Mouse (Mus musculus) bone marrow macrophage, adult 2 months (primary cell): ENCODE measurements at regions not wholly inside any gene's neighbourhood (a gene's known extent, or its start where the extent isn't known, plus 50 kb on each side); places are given as distances from the start of the nearest gene placed in this dataset.

Experiments
- CTCF ChIP-seq: IDR thresholded peaks from 2 replicates; pipeline ENCODE4 v1.5.1; 2012; ENCODE audit warnings: low read depth, mild to moderate bottlenecking, low read length, moderate library complexity
- POLR2A ChIP-seq: IDR thresholded peaks from 2 replicates; pipeline ENCODE4 v1.6.1; 2012; ENCODE audit warnings: mild to moderate bottlenecking, low read depth, low read length, borderline replicate concordance

DNA sequence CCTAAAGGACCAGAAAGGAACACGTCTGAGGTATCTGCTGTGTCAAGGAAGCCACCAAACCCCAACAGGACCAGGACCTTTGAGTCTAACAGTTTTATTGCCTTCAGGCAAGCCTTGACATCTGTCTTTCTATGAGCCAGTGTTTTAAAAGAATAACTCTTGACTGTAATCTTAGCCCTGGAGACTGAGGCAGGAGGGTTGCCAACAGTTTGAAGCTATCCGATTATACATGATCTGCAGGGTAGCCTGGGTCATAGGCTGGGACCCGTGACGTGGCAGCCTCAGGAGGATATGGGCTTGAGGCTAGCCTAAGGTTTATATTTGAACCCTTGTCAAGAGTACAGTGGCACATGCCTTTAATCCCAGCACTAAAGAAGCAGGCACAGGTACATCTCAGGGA lies 73.5 kb upstream of the Tlk1 start:
- TF ChIP-seq CTCF (no peak), POLR2A (no peak)
